Mouse (Mus musculus): Measurements from ENCODE around the gene Ccdc69. TPM values are rescaled to one million over a fixed set of nuclear protein-coding genes. Genes with fewer than 3 reads are reported as not detected.
"Not testable (repeated sequence)": the region's sequence is repeated elsewhere in the genome, so short reads cannot be mapped to it uniquely, and the experiment has no call there.

Ccdc69 gene
- total and polyA plus RNA-seq, 2 experiments from 2014 or later, result 0.52 to 2.2 TPM

DNA sequence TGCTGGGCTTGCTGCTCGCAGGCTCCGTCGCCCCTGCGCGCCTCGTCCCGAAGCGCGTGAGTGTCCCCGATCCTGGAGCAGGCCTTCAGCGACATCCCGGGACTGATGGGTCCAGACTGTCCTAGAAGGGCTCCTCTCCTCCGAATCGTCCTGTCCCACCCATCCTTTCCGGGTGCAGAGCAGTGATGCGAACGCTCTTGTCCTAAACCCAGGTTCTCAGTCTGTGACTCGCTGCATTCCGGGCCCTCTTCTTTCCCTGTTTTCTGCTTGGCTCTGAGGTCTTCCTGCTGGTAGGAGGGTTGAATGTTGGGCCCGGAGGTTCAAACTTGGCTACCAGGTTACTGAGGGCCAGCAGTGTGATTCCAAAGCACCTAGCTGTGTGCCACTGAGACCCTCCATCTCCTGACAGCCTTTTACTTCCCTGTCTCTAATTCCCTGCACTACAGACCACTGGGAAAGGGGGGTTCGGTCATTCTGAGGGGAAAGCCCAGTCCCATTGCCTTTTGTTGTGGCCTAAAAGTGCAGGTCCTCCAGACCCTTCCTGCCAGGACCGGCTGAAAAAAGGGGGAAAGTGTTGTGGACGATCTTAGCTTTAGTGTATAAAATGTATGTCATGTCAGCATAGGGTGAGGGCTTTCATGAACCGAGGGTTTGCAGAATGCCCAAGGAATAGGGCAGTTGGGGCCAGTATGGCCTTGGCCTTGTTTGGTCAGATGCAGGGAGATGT, 20.4 kb upstream of the Ccdc69 start:
- Histone ChIP-seq H3K4me2 (ENCODE audit: low read depth, low read length, poor library complexity, severe bottlenecking) (peak overlapping the region; percentile 67), H3K4me3 (ENCODE audit: low read depth, low read length) (peak overlapping the region; percentile 61), H3K36me3 (ENCODE audit: insufficient read depth, low read length) (no peaks in the 10 kb centered on the region), H3K9me3 (ENCODE audit: low read length) (no peaks in the 10 kb centered on the region), H3K9ac (replicated peaks; ENCODE audit: low read length, poor library complexity, severe bottlenecking) (peak overlapping the region; percentile 81), H3K27ac (ENCODE audit: low read depth, low read length) (peak overlapping the region; percentile 79), H3K27me3 (ENCODE audit: insufficient read depth, low read length) (no peaks in the 10 kb centered on the region), H3K4me1 (ENCODE audit: insufficient read depth, low read length) (peaks cover 4% of the 10 kb centered on the region; the same call in 1 of the 2 replicates)
- WGBS, result 11% methylated on average over 24 of the region's 24 CpGs
- ATAC-seq (ENCODE audit: low FRiP score) (0 out of 2 replicates have a peak, but pooled peaks have one; percentile 2), DNase-seq (ENCODE audit: low spot score) (no peak)
- no peak for TF ChIP-seq CTCF (IDR thresholded peaks at IDR 0.05)

GRCm38 (mm10) chr11:55097463-55098188, 19.7 kb upstream of the Ccdc69 start, which contains the start of gene Gm2a:
TSS of gene Gm2a (plus strand) at chr11:55098115.
- Histone ChIP-seq H3K4me3 (ENCODE audit: low read depth, low read length) (peak within 1 kb of the TSS; percentile 61), H3K9me3 (ENCODE audit: low read length) (no peaks in the 10 kb centered on the region), H3K36me3 (ENCODE audit: insufficient read depth, low read length) (no peaks in the 10 kb centered on the region), H3K27ac (ENCODE audit: low read depth, low read length) (peak within 1 kb of the TSS; percentile 79), H3K9ac (replicated peaks; ENCODE audit: low read length, poor library complexity, severe bottlenecking) (peak within 1 kb of the TSS; percentile 81), H3K4me2 (ENCODE audit: low read depth, low read length, poor library complexity, severe bottlenecking) (peak within 1 kb of the TSS; percentile 67), H3K27me3 (ENCODE audit: insufficient read depth, low read length) (no peaks in the 10 kb centered on the region), H3K4me1 (ENCODE audit: insufficient read depth, low read length) (peaks cover 4% of the 10 kb centered on the region; the same call in 1 of the 2 replicates)
- ATAC-seq (ENCODE audit: low FRiP score) (peak; percentile 94), DNase-seq (ENCODE audit: low spot score) (peak; percentile 96)
- WGBS, result 2% methylated on average over 40 of the region's 45 CpGs
- TF ChIP-seq CTCF (IDR thresholded peaks at IDR 0.05), result peak; percentile 1; the same call in 1 of the 2 replicates

- no peak for DNase-seq (ENCODE audit: low spot score)
- peak overlapping the region; percentile 51; the same call in 1 of the 2 replicates for H3K27ac ChIP-seq (ENCODE audit: low read depth, low read length)
- ATAC-seq (ENCODE audit: low FRiP score), result no peak
- H3K4me1 ChIP-seq (ENCODE audit: insufficient read depth, low read length), result peaks cover 4% of the 10 kb centered on the region; the same call in 1 of the 2 replicates
- no peaks in the 10 kb centered on the region for H3K36me3 ChIP-seq (ENCODE audit: insufficient read depth, low read length)
- H3K9ac ChIP-seq (replicated peaks; ENCODE audit: low read length, poor library complexity, severe bottlenecking), result no peak overlapping the region
- WGBS, result 40% methylated on average over 11 of the region's 11 CpGs
- peak overlapping the region; percentile 61 for H3K4me3 ChIP-seq (ENCODE audit: low read depth, low read length)
- peak overlapping the region; percentile 67 for H3K4me2 ChIP-seq (ENCODE audit: low read depth, low read length, poor library complexity, severe bottlenecking)
- H3K9me3 ChIP-seq (ENCODE audit: low read length), result no peaks in the 10 kb centered on the region
- no peak for TF ChIP-seq CTCF (IDR thresholded peaks at IDR 0.05)
- no peaks in the 10 kb centered on the region for H3K27me3 ChIP-seq (ENCODE audit: insufficient read depth, low read length)
Measured at GRCm38 (mm10) chr11:55096731-55097462, 19.0 kb upstream of the Ccdc69 start.

DNA sequence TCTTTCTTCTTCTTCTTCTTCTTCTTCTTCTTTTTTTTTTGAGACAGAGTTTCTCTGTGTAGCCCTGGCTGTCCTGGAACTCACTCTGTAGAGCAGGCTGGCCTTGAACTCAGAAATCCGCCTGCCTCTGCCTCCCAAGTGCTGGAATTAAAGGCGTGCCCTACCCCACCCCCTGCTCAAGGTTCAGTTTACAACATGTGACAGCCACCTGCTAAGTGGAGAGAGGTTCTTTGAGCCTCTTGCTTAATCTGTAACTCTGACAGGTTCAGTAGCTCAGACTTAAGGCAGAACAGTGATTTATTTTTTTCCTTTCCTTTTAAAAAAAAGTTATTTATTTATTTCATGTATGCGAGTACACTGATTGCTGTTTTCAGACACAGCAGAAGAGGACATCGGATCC, 18.4 kb upstream of the Ccdc69 start:
- H3K4me1 ChIP-seq (ENCODE audit: insufficient read depth, low read length); H3K27me3 ChIP-seq (ENCODE audit: insufficient read depth, low read length); H3K4me3 ChIP-seq (ENCODE audit: low read depth, low read length); DNase-seq (ENCODE audit: low spot score); H3K4me2 ChIP-seq (ENCODE audit: low read depth, low read length, poor library complexity, severe bottlenecking); H3K9ac ChIP-seq (replicated peaks; ENCODE audit: low read length, poor library complexity, severe bottlenecking); H3K27ac ChIP-seq (ENCODE audit: low read depth, low read length); H3K36me3 ChIP-seq (ENCODE audit: insufficient read depth, low read length); ATAC-seq (ENCODE audit: low FRiP score); H3K9me3 ChIP-seq (ENCODE audit: low read length): not testable (repeated sequence)
- WGBS, result 83% methylated on average over 4 of the region's 4 CpGs

- H3K4me3 ChIP-seq (ENCODE audit: low read depth, low read length), result no peak overlapping the region
- 88% methylated on average over 7 of the region's 7 CpGs for WGBS
- no peak overlapping the region for H3K4me2 ChIP-seq (ENCODE audit: low read depth, low read length, poor library complexity, severe bottlenecking)
- no peaks in the 10 kb centered on the region for H3K9me3 ChIP-seq (ENCODE audit: low read length)
- ATAC-seq (ENCODE audit: low FRiP score) (no peak), DNase-seq (ENCODE audit: low spot score) (no peak)
- H3K4me1 ChIP-seq (ENCODE audit: insufficient read depth, low read length), result no peaks in the 10 kb centered on the region
- H3K9ac ChIP-seq (replicated peaks; ENCODE audit: low read length, poor library complexity, severe bottlenecking), result no peak overlapping the region
- H3K27me3 ChIP-seq (ENCODE audit: insufficient read depth, low read length), result no peaks in the 10 kb centered on the region
- TF ChIP-seq CTCF (IDR thresholded peaks at IDR 0.05), result no peak
- H3K36me3 ChIP-seq (ENCODE audit: insufficient read depth, low read length), result no peaks in the 10 kb centered on the region
- H3K27ac ChIP-seq (ENCODE audit: low read depth, low read length), result no peak overlapping the region
Measured at GRCm38 (mm10) chr11:55093096-55093495, 15.2 kb upstream of the Ccdc69 start.

Data from midbrain, postnatal 0 days (tissue).